Mouse (Mus musculus) liver, postnatal 0 days (tissue): ENCODE data around the gene Pdzrn3.

Experiments
- CTCF ChIP-seq: sonication (generic); IDR thresholded peaks from 2 replicates; pipeline ENCODE4 v1.5.1; 2016; ENCODE audit warnings: antibody characterized with exemption, low read depth
- EP300 ChIP-seq: IDR thresholded peaks from 2 replicates; pipeline ENCODE4 v1.6.1; 2016; ENCODE audit warnings: antibody characterized with exemption, low read depth, mild to moderate bottlenecking

GRCm38 (mm10) chr6:101306834-101307233 is 70.9 kb downstream of the Pdzrn3 start:
- TF ChIP-seq CTCF (no peak), EP300 (no peak)
